Mouse (Mus musculus): ENCODE measurements around the gene Kif6. TPM values are rescaled to one million over a fixed set of nuclear protein-coding genes. Genes with fewer than 3 reads are reported as not detected.

Kif6 gene
- total RNA-seq, 1 experiment from 2014 or later, result 1.1 TPM

GRCm38 (mm10) chr17:49860057-49860816 lies 245.3 kb downstream of the Kif6 start:
- ATAC-seq (replicated peaks in 1 of 2; ENCODE audit: insufficient read depth in 1 of 2, low FRiP score in 2 of 2, low TSS enrichment in 1 of 2, low read depth in 1 of 2, poor library complexity in 2 of 2, severe bottlenecking in 2 of 2), result no peak

GRCm38 (mm10) chr17:49863597-49863996 lies 248.7 kb downstream of the Kif6 start:
- ATAC-seq (replicated peaks in 1 of 2; ENCODE audit: insufficient read depth in 1 of 2, low FRiP score in 2 of 2, low TSS enrichment in 1 of 2, low read depth in 1 of 2, poor library complexity in 2 of 2, severe bottlenecking in 2 of 2), result no peak

- ATAC-seq (replicated peaks in 1 of 2; ENCODE audit: insufficient read depth in 1 of 2, low FRiP score in 2 of 2, low TSS enrichment in 1 of 2, low read depth in 1 of 2, poor library complexity in 2 of 2, severe bottlenecking in 2 of 2), result no peak
Measured at GRCm38 (mm10) chr17:49865604-49866003, 250.7 kb downstream of the Kif6 start.

GRCm38 (mm10) chr17:49866653-49867215 lies 251.8 kb downstream of the Kif6 start:
- no peak for ATAC-seq (replicated peaks in 1 of 2; ENCODE audit: insufficient read depth in 1 of 2, low FRiP score in 2 of 2, low TSS enrichment in 1 of 2, low read depth in 1 of 2, poor library complexity in 2 of 2, severe bottlenecking in 2 of 2)

GRCm38 (mm10) chr17:49867321-49868137 lies 252.6 kb downstream of the Kif6 start:
- no peak for ATAC-seq (replicated peaks in 1 of 2; ENCODE audit: insufficient read depth in 1 of 2, low FRiP score in 2 of 2, low TSS enrichment in 1 of 2, low read depth in 1 of 2, poor library complexity in 2 of 2, severe bottlenecking in 2 of 2)

GRCm38 (mm10) chr17:49869246-49869645 lies 254.3 kb downstream of the Kif6 start:
- no peak for ATAC-seq (replicated peaks in 1 of 2; ENCODE audit: insufficient read depth in 1 of 2, low FRiP score in 2 of 2, low TSS enrichment in 1 of 2, low read depth in 1 of 2, poor library complexity in 2 of 2, severe bottlenecking in 2 of 2)

- ATAC-seq (replicated peaks in 1 of 2; ENCODE audit: insufficient read depth in 1 of 2, low FRiP score in 2 of 2, low TSS enrichment in 1 of 2, low read depth in 1 of 2, poor library complexity in 2 of 2, severe bottlenecking in 2 of 2), result no peak
Measured at GRCm38 (mm10) chr17:49872305-49872704, 257.4 kb downstream of the Kif6 start.

GRCm38 (mm10) chr17:49874746-49875145 lies 259.8 kb downstream of the Kif6 start:
- no peak for ATAC-seq (replicated peaks in 1 of 2; ENCODE audit: insufficient read depth in 1 of 2, low FRiP score in 2 of 2, low TSS enrichment in 1 of 2, low read depth in 1 of 2, poor library complexity in 2 of 2, severe bottlenecking in 2 of 2)

GRCm38 (mm10) chr17:49875401-49875800 lies 260.5 kb downstream of the Kif6 start:
- ATAC-seq (replicated peaks in 1 of 2; ENCODE audit: insufficient read depth in 1 of 2, low FRiP score in 2 of 2, low TSS enrichment in 1 of 2, low read depth in 1 of 2, poor library complexity in 2 of 2, severe bottlenecking in 2 of 2), result no peak

GRCm38 (mm10) chr17:49875939-49876651 lies 261.2 kb downstream of the Kif6 start:
- no peak for ATAC-seq (replicated peaks in 1 of 2; ENCODE audit: insufficient read depth in 1 of 2, low FRiP score in 2 of 2, low TSS enrichment in 1 of 2, low read depth in 1 of 2, poor library complexity in 2 of 2, severe bottlenecking in 2 of 2)

GRCm38 (mm10) chr17:49880919-49881744 lies 266.2 kb downstream of the Kif6 start:
- ATAC-seq (replicated peaks in 1 of 2; ENCODE audit: insufficient read depth in 1 of 2, low FRiP score in 2 of 2, low TSS enrichment in 1 of 2, low read depth in 1 of 2, poor library complexity in 2 of 2, severe bottlenecking in 2 of 2), result no peak; a peak in 1 of 4 replicates

- ATAC-seq (replicated peaks in 1 of 2; ENCODE audit: insufficient read depth in 1 of 2, low FRiP score in 2 of 2, low TSS enrichment in 1 of 2, low read depth in 1 of 2, poor library complexity in 2 of 2, severe bottlenecking in 2 of 2), result no peak
Measured at GRCm38 (mm10) chr17:49881796-49882195, 266.9 kb downstream of the Kif6 start.

GRCm38 (mm10) chr17:49883136-49883755 lies 268.3 kb downstream of the Kif6 start:
- no peak for ATAC-seq (replicated peaks in 1 of 2; ENCODE audit: insufficient read depth in 1 of 2, low FRiP score in 2 of 2, low TSS enrichment in 1 of 2, low read depth in 1 of 2, poor library complexity in 2 of 2, severe bottlenecking in 2 of 2)

GRCm38 (mm10) chr17:49885035-49885434 lies 270.1 kb downstream of the Kif6 start:
- ATAC-seq (replicated peaks in 1 of 2; ENCODE audit: insufficient read depth in 1 of 2, low FRiP score in 2 of 2, low TSS enrichment in 1 of 2, low read depth in 1 of 2, poor library complexity in 2 of 2, severe bottlenecking in 2 of 2), result no peak

GRCm38 (mm10) chr17:49889629-49890028 lies 274.7 kb downstream of the Kif6 start:
- ATAC-seq (replicated peaks in 1 of 2; ENCODE audit: insufficient read depth in 1 of 2, low FRiP score in 2 of 2, low TSS enrichment in 1 of 2, low read depth in 1 of 2, poor library complexity in 2 of 2, severe bottlenecking in 2 of 2), result no peak

GRCm38 (mm10) chr17:49890861-49891260 lies 275.9 kb downstream of the Kif6 start:
- ATAC-seq (replicated peaks in 1 of 2; ENCODE audit: insufficient read depth in 1 of 2, low FRiP score in 2 of 2, low TSS enrichment in 1 of 2, low read depth in 1 of 2, poor library complexity in 2 of 2, severe bottlenecking in 2 of 2), result no peak

Data from hematopoietic stem cell, adult 5-6 weeks (primary cell).